Mouse (Mus musculus) brain, adult 2 months (tissue): ENCODE results near the gene Comt.

Experiments used
- DNase-seq: peaks from one replicate; pipeline ENCODE4 v3.0.0; 2011; ENCODE audit warnings: low read depth, low spot score

The Comt gene

GRCm38 (mm10) chr16:18362948-18363347 is 63.7 kb downstream of the Comt start:
- DNase-seq: no peak

- peak; percentile 84 for DNase-seq
Observed at GRCm38 (mm10) chr16:18360151-18360805, 66.4 kb downstream of the Comt start.

GRCm38 (mm10) chr16:18357977-18358376 is 68.7 kb downstream of the Comt start:
- DNase-seq: no peak

- peak; percentile 50 for DNase-seq
Observed at GRCm38 (mm10) chr16:18356961-18357360, 69.7 kb downstream of the Comt start.
